Mouse (Mus musculus) bone marrow, adult 2 months (tissue): ENCODE data around the gene Bcas3.

Experiments
- CTCF ChIP-seq: fragments of 200-500 bp; IDR thresholded peaks from 2 replicates; pipeline ENCODE4 v1.5.1; 2011; ENCODE audit warnings: low read length, control low read depth; ENCODE audit not compliant: control insufficient read depth, insufficient read depth
- POLR2A ChIP-seq: fragments of 200-500 bp; IDR thresholded peaks from 2 replicates; pipeline ENCODE4 v1.6.1; 2011; ENCODE audit warnings: low read depth, mild to moderate bottlenecking, control low read depth, low read length, borderline replicate concordance; ENCODE audit not compliant: control insufficient read depth

- TF ChIP-seq CTCF (no peak), POLR2A (no peak)
Observed at GRCm38 (mm10) chr11:85734317-85735211, 381.6 kb downstream of the Bcas3 start.
